Mouse (Mus musculus): Measurements from ENCODE around the gene Sfta2. TPM values are rescaled to one million over a fixed set of nuclear protein-coding genes. Genes with fewer than 3 reads are reported as not detected.
A peak's percentile ranks its signal among the peaks of the same experiment; 100 is the strongest.

The Sfta2 gene
- polyA plus RNA-seq, 1 experiment from 2014 or later: 193 TPM

DNA sequence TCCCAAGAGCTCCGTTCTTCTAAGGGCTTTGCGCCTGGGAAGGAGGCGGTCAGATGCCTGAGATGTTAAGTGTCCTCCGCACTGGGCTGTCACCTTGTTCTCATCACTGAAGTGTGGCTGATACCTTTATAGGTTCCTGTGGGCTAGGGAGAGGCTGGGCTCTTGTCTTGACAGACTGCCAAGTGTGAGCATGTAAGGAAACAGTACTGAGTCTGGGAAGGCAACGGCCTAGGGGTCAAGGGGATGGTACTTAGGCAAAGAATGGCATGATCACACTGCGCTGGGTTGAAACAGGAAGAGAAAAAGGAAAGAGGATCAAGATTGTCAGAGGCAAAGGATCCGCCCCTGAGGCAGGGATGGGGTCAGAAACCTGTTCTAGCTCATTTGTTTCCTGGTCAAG lies 25.2 kb downstream of the Sfta2 start, which contains the start of gene Gm9573:
TSS of gene Gm9573 (minus strand) at position 101 of the 400 bp plus-strand sequence.
- no peak within 1 kb of the TSS for H3K4me3 ChIP-seq (ENCODE audit: low read length)
- H3K4me2 ChIP-seq (ENCODE audit: low read depth, low read length): no peak within 1 kb of the TSS
- H3K36me3 ChIP-seq (ENCODE audit: control insufficient read depth, insufficient read depth, low read length): no peaks in the 10 kb centered on the region
- no peak within 1 kb of the TSS for H3K9ac ChIP-seq (ENCODE audit: low read length)
- H3K9me3 ChIP-seq (ENCODE audit: control insufficient read depth, low read length): no peaks in the 10 kb centered on the region
- no peaks in the 10 kb centered on the region for H3K27me3 ChIP-seq (ENCODE audit: control insufficient read depth, insufficient read depth, low read depth, low read length)
- H3K4me1 ChIP-seq (replicated peaks; ENCODE audit: control insufficient read depth, insufficient read depth, low read length): no peaks in the 10 kb centered on the region
- 69% methylated on average over 7 of the region's 7 CpGs for WGBS
- H3K27ac ChIP-seq (ENCODE audit: low read length): no peak within 1 kb of the TSS
- ATAC-seq (ENCODE audit: low read depth): no peak

DNA sequence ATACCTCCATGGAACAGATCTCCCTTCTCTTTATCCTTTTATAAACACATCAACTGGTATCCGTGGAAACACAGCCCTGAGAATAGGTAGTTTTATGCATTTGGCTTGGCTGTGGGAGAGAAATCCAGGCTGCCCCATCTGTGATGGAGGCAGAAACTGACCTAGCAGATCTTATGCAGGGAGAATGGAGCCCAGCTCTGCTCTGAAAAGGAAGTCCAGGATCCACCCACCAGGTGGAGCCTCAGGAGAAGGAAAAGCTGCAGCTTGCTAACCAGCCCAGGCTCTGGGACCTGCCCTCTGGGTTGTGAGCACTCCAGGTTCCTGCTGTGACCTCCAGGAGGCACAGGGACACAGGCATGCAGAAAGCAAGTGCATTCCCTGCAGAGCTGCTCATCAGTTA lies 32.6 kb downstream of the Sfta2 start:
- Histone ChIP-seq H3K9ac (ENCODE audit: low read length) (no peak overlapping the region), H3K9me3 (ENCODE audit: control insufficient read depth, low read length) (no peaks in the 10 kb centered on the region), H3K4me2 (ENCODE audit: low read depth, low read length) (no peak overlapping the region), H3K27ac (ENCODE audit: low read length) (peak overlapping the region; percentile 23), H3K27me3 (ENCODE audit: control insufficient read depth, insufficient read depth, low read depth, low read length) (no peaks in the 10 kb centered on the region), H3K4me1 (replicated peaks; ENCODE audit: control insufficient read depth, insufficient read depth, low read length) (peaks cover 13% of the 10 kb centered on the region), H3K4me3 (ENCODE audit: low read length) (no peak overlapping the region), H3K36me3 (ENCODE audit: control insufficient read depth, insufficient read depth, low read length) (no peaks in the 10 kb centered on the region)
- peak; percentile 39 for ATAC-seq (ENCODE audit: low read depth)
- 16% methylated on average over 1 of the region's 1 CpGs for WGBS

DNA sequence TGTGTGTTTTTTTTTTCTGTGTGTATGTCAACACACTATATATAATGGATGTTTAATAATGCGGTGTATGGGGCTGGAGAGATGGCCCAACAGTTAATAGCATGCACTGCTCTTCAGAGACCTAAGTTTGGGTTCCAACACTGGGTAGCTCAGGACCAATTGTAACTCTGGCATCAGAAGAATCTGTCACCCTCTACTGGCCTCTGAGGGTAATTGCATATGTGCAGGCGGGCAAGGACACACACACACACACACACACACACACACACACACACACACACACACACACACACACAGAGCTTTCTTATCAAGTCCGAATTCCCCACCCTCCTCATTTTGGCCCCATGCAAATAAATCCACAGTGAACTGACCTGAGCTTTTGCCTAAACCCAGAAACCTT lies 33.9 kb downstream of the Sfta2 start:
- peaks cover 23% of the 10 kb centered on the region for H3K4me1 ChIP-seq (replicated peaks; ENCODE audit: control insufficient read depth, insufficient read depth, low read length)
- ATAC-seq (ENCODE audit: low read depth): no peak
- H3K27me3 ChIP-seq (ENCODE audit: control insufficient read depth, insufficient read depth, low read depth, low read length): no peaks in the 10 kb centered on the region
- peak overlapping the region; percentile 37; the same call in 1 of the 2 replicates for H3K27ac ChIP-seq (ENCODE audit: low read length)
- no peak overlapping the region for H3K4me3 ChIP-seq (ENCODE audit: low read length)
- H3K4me2 ChIP-seq (ENCODE audit: low read depth, low read length): no peak overlapping the region
- H3K9ac ChIP-seq (ENCODE audit: low read length): no peak overlapping the region
- no peaks in the 10 kb centered on the region for H3K36me3 ChIP-seq (ENCODE audit: control insufficient read depth, insufficient read depth, low read length)
- H3K9me3 ChIP-seq (ENCODE audit: control insufficient read depth, low read length): no peaks in the 10 kb centered on the region
- 71% methylated on average over 3 of the region's 3 CpGs for WGBS

DNA sequence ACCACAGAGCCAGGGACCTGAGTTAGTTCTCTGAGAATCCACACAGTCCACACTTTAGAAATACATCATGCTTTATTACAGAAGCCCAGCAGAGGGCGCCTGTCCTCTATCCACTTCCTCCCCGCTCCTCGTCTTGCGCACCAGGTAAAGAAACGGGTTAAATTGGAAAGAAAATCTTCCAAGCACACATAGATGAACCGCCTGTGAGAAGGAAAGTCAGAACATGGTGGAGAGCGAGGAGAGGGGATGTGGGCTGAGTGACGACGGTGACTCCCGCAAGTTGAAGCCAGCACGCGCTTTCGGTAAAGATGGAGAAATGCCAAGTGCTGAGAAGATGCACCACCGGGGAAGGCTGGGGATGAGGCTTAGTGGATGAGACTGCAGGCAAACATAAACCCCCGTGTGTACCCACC lies 34.4 kb downstream of the Sfta2 start:
- no peaks in the 10 kb centered on the region for H3K27me3 ChIP-seq (ENCODE audit: control insufficient read depth, insufficient read depth, low read depth, low read length)
- peak overlapping the region; percentile 49 for H3K9ac ChIP-seq (ENCODE audit: low read length)
- H3K36me3 ChIP-seq (ENCODE audit: control insufficient read depth, insufficient read depth, low read length): no peaks in the 10 kb centered on the region
- WGBS: 2% methylated on average over 15 of the region's 15 CpGs
- ATAC-seq (ENCODE audit: low read depth): peak; percentile 44
- peaks cover 23% of the 10 kb centered on the region for H3K4me1 ChIP-seq (replicated peaks; ENCODE audit: control insufficient read depth, insufficient read depth, low read length)
- peak overlapping the region; percentile 53 for H3K4me3 ChIP-seq (ENCODE audit: low read length)
- H3K4me2 ChIP-seq (ENCODE audit: low read depth, low read length): peak overlapping the region; percentile 64
- H3K27ac ChIP-seq (ENCODE audit: low read length): peak overlapping the region; percentile 93
- no peaks in the 10 kb centered on the region for H3K9me3 ChIP-seq (ENCODE audit: control insufficient read depth, low read length)

DNA sequence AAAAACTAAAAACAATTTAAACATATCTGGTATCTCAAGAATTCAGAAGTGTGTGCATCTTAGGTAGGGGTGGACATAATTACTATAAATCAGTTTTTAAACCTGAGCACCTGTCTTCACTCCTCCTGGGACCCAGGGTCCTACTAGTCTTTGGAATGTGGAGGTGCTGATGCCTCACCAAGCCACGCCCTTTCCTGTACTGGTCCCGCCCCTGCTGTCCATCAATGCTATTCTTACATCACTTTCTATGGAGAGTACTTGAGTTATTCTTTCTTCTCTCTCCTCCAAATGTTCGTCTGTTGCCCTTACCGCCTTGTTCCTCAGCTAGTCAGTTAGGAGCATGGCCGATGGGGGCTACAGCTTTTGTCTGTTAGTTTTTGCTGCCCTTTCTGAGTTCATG lies 35.0 kb downstream of the Sfta2 start:
- peak overlapping the region; percentile 93 for H3K27ac ChIP-seq (ENCODE audit: low read length)
- H3K9ac ChIP-seq (ENCODE audit: low read length): peak overlapping the region; percentile 39; the same call in 1 of the 2 replicates
- 27% methylated on average over 5 of the region's 5 CpGs for WGBS
- H3K4me2 ChIP-seq (ENCODE audit: low read depth, low read length): peak overlapping the region; percentile 64
- H3K4me1 ChIP-seq (replicated peaks; ENCODE audit: control insufficient read depth, insufficient read depth, low read length): peaks cover 23% of the 10 kb centered on the region
- ATAC-seq (ENCODE audit: low read depth): peak; percentile 51; the same call in 1 of the 2 replicates
- H3K36me3 ChIP-seq (ENCODE audit: control insufficient read depth, insufficient read depth, low read length): no peaks in the 10 kb centered on the region
- peak overlapping the region; percentile 19 for H3K4me3 ChIP-seq (ENCODE audit: low read length)
- no peaks in the 10 kb centered on the region for H3K9me3 ChIP-seq (ENCODE audit: control insufficient read depth, low read length)
- H3K27me3 ChIP-seq (ENCODE audit: control insufficient read depth, insufficient read depth, low read depth, low read length): no peaks in the 10 kb centered on the region

DNA sequence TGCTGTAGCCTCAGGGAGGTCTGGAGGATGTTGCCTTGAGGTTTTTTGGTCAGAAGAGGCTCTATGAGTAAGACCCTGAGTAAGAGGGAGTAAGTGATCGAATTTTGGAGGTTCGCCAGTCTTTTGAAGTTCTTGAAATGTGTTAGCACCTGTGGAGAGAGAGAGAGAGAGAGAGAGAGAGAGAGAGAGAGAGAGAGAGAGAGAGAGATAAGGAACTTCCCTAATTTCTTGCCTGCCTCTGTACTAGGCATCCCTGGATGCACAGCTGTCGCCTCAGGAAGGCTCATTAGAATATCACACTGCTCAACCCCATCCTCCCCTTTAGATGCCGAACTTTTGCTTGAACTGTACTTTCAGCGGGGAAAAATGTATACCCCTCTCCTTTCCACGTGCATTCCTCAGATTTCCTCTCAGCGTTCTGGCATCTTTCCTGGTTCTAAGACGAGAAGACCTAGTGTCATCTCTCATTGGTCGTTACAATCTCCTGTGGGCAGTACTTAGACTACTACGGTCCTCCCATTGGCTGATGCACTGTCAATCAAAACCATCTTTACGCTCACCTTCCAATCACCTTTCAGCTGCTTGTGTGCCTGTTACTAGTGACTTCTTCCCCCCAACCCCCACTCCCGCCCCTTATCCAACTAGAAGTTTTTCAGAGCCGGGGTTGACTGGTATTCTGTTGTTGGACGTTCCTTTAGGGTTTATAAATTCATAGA lies 37.3 kb downstream of the Sfta2 start:
- H3K9ac ChIP-seq (ENCODE audit: low read length): peak overlapping the region; percentile 26

DNA sequence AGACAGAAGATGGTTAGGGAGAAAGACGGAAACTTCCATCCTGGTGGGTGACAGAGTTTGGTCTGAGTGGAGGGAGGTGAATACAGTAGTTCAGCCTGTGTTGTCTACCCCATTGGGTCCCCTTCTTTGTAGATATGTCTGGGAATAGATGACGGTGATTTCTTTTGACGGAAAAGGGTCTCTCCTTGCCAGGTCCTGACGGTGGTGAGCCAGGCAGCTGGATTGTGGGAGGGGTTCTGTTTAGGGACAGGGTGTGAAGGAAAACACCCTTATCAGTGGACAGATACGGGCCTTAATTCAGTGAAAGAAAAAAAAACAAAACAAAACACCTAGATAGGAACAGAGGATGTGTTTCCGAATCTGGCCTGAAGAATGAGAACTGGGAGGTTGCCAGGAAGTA lies 38.0 kb downstream of the Sfta2 start:
- peaks cover 23% of the 10 kb centered on the region for H3K4me1 ChIP-seq (replicated peaks; ENCODE audit: control insufficient read depth, insufficient read depth, low read length)
- H3K9ac ChIP-seq (ENCODE audit: low read length): peak overlapping the region; percentile 44; the same call in 1 of the 2 replicates

More for the DNA sequence above, 37.3 kb downstream of the Sfta2 start:
- no peaks in the 10 kb centered on the region for H3K9me3 ChIP-seq (ENCODE audit: control insufficient read depth, low read length)
- 13% methylated on average over 14 of the region's 14 CpGs for WGBS
- ATAC-seq (ENCODE audit: low read depth): peak; percentile 91
- peaks cover 23% of the 10 kb centered on the region for H3K4me1 ChIP-seq (replicated peaks; ENCODE audit: control insufficient read depth, insufficient read depth, low read length)
- H3K36me3 ChIP-seq (ENCODE audit: control insufficient read depth, insufficient read depth, low read length): no peaks in the 10 kb centered on the region
- H3K27ac ChIP-seq (ENCODE audit: low read length): peak overlapping the region; percentile 93
- peak overlapping the region; percentile 46 for H3K4me2 ChIP-seq (ENCODE audit: low read depth, low read length)
- H3K4me3 ChIP-seq (ENCODE audit: low read length): peak overlapping the region; percentile 22
- no peaks in the 10 kb centered on the region for H3K27me3 ChIP-seq (ENCODE audit: control insufficient read depth, insufficient read depth, low read depth, low read length)

DNA sequence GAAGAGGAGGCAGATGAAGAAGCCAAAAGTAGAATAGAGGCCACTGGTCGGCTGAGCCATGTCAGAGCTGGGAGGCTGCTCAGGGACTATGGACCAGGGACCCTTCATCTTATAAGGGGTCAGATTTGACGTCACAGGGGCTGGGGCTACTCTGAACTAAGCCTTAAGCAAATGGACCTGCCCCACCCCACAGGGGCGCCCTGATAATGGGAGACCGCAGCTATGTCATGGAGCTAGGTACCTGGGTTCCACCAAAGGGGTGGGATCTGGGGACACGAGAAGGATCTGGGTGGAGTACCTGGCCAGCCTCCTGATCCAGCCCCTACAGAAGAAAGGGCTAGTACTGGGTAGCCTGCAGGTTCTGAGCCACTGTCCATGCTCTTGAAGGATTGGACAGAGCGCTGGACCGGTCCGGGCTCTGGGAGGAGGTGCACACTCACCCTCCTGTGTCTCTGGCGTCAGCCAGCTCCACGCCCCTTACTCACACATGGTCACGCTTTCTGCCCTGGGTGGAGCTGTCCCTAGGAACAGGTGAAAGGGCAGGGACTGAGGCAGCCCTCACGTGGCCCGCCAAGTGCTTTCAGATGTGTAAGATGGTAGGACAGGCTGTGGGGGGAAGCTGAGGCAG lies 42.4 kb downstream of the Sfta2 start, which contains the start of gene Mucl3:
TSS of gene Mucl3 (minus strand) at position 87 of the 628 bp plus-strand sequence.
- no peak within 1 kb of the TSS for H3K27ac ChIP-seq (ENCODE audit: low read length)
- H3K4me2 ChIP-seq (ENCODE audit: low read depth, low read length): no peak within 1 kb of the TSS
- no peaks in the 10 kb centered on the region for H3K27me3 ChIP-seq (ENCODE audit: control insufficient read depth, insufficient read depth, low read depth, low read length)
- no peaks in the 10 kb centered on the region for H3K36me3 ChIP-seq (ENCODE audit: control insufficient read depth, insufficient read depth, low read length)
- no peaks in the 10 kb centered on the region for H3K9me3 ChIP-seq (ENCODE audit: control insufficient read depth, low read length)
- peaks cover 9% of the 10 kb centered on the region for H3K4me1 ChIP-seq (replicated peaks; ENCODE audit: control insufficient read depth, insufficient read depth, low read length)
- H3K4me3 ChIP-seq (ENCODE audit: low read length): no peak within 1 kb of the TSS
- H3K9ac ChIP-seq (ENCODE audit: low read length): no peak within 1 kb of the TSS
- 65% methylated on average over 13 of the region's 13 CpGs for WGBS
- peak; percentile 16; the same call in 1 of the 2 replicates for ATAC-seq (ENCODE audit: low read depth)

More for the DNA sequence above, 38.0 kb downstream of the Sfta2 start:
- 47% methylated on average over 6 of the region's 6 CpGs for WGBS
- H3K36me3 ChIP-seq (ENCODE audit: control insufficient read depth, insufficient read depth, low read length): no peaks in the 10 kb centered on the region
- peak overlapping the region; percentile 91 for H3K27ac ChIP-seq (ENCODE audit: low read length)
- ATAC-seq (ENCODE audit: low read depth): no peak
- H3K4me3 ChIP-seq (ENCODE audit: low read length): peak overlapping the region; percentile 22
- H3K27me3 ChIP-seq (ENCODE audit: control insufficient read depth, insufficient read depth, low read depth, low read length): no peaks in the 10 kb centered on the region
- H3K9me3 ChIP-seq (ENCODE audit: control insufficient read depth, low read length): no peaks in the 10 kb centered on the region
- peak overlapping the region; percentile 34 for H3K4me2 ChIP-seq (ENCODE audit: low read depth, low read length)

DNA sequence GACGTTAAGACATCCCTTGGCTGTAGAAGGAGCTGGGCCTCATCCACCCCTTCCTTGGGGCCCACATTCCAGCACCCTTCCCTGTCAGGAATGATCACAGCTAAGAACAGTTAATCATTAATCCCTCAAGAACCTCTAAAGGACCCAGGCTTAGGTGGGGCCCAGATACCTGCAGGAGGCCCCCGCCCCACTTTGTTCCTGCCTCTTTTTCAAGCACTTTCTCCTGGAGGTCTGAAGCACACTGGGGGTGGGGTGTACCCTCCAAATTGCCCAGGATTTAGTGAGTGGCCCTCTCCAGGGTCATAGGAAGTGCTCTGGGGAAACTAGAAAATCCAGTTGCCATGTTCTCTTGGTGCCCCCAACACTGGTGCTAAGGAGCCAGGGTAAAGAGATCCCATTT lies 48.1 kb downstream of the Sfta2 start:
- peaks cover 5% of the 10 kb centered on the region for H3K4me1 ChIP-seq (replicated peaks; ENCODE audit: control insufficient read depth, insufficient read depth, low read length)
- peak overlapping the region; percentile 68 for H3K9ac ChIP-seq (ENCODE audit: low read length)
- ATAC-seq (ENCODE audit: low read depth): peak; percentile 97
- H3K4me2 ChIP-seq (ENCODE audit: low read depth, low read length): peak overlapping the region; percentile 62; the same call in 1 of the 2 replicates
- no peaks in the 10 kb centered on the region for H3K27me3 ChIP-seq (ENCODE audit: control insufficient read depth, insufficient read depth, low read depth, low read length)
- H3K27ac ChIP-seq (ENCODE audit: low read length): peak overlapping the region; percentile 99
- H3K9me3 ChIP-seq (ENCODE audit: control insufficient read depth, low read length): no peaks in the 10 kb centered on the region
- no peaks in the 10 kb centered on the region for H3K36me3 ChIP-seq (ENCODE audit: control insufficient read depth, insufficient read depth, low read length)
- H3K4me3 ChIP-seq (ENCODE audit: low read length): peak overlapping the region; percentile 45
- 46% methylated on average over 2 of the region's 2 CpGs for WGBS

All from lung, embryonic 16.5 days (tissue).